Mouse (Mus musculus) adrenal gland, adult 18-20 months (tissue): ENCODE measurements around the gene Otud4. TPM values are rescaled to one million over a fixed set of nuclear protein-coding genes. Genes with fewer than 3 reads are reported as not detected.
A peak's percentile ranks its signal among the peaks of the same experiment; 100 is the strongest.
"Not testable (repeated sequence)": the region's sequence is repeated elsewhere in the genome, so short reads cannot be mapped to it uniquely, and the experiment has no call there.

ENCODE experiments used
- DNase-seq, 2 experiments: peaks; one replicate each; pipeline ENCODE4 v3.0.0; 2021 to 2022; ENCODE audit warnings: low spot score in 2 of 2
- long read RNA-seq, 2 experiments: library from polyadenylated mRNA; stranded (forward); transcript quantifications; one replicate each; pipeline ENCODE4 v2.0.0; 2021
- total RNA-seq, 2 experiments: library from RNA; stranded (reverse); gene quantifications; 1 replicate in 1 of 2; 2 replicates in 1 of 2; pipeline ENCODE4 v1.2.3; 2021

Otud4 gene
- total RNA-seq = 10 to 100 TPM; 37.6 to 46.8 TPM
- long read RNA-seq, experiment 1, partial matches to known transcripts = 1 of 1 reads
- long read RNA-seq, experiment 1, other reads (novel, unspliced or antisense) = 0 of 1 reads
- long read RNA-seq, experiment 2, full-length matches to known transcripts = 2 of 12 reads
- long read RNA-seq, experiment 2, partial matches to known transcripts = 4 of 12 reads
- long read RNA-seq, experiment 2, other reads (novel, unspliced or antisense) = 6 of 12 reads

GRCm38 (mm10) chr8:79639586-79640451 lies at the start of gene Otud4:
Gene Otud4 (plus strand): TSS chr8:79639618.
- DNase-seq = peak; percentile 65 to 66

DNA sequence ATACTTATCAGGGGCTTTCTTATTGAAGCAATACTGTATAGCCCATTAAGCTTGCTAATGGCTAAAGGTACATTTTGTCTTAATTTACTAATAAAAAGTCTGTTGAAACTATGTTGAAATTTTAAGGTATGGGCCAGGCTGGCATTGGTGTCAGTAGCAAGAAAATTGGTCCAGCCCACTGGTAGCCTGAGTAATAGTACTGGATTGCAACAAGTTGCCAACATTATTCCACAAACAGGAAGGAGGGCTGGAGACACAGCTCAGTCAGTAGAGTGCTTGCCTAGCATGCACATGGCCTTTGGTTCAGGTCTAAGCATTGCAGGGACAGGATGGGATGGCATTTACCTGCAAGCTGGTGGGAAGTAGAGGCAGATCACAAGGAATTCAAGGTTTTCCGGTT lies 38.5 kb upstream of the Otud4 start:
- DNase-seq = no peak

DNA sequence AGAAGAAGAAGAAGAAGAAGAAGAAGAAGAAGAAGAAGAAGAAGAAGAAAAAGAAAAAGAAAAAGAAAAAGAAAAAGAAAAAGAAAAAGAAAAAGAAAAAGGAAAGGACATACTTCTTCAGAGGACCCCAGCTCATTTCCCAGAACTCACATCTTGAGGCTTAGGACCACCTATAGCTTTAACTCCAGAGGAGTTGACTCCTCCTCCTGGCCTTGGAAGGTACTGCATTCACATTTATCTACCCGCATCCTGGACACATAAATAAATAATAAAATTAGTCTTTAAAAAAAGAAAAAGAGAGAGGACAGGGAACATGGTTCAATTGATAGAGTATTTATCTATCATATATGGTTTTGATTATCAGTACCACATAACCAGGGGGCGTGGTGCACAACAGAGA lies 36.2 kb upstream of the Otud4 start:
- not testable (repeated sequence) for DNase-seq

DNA sequence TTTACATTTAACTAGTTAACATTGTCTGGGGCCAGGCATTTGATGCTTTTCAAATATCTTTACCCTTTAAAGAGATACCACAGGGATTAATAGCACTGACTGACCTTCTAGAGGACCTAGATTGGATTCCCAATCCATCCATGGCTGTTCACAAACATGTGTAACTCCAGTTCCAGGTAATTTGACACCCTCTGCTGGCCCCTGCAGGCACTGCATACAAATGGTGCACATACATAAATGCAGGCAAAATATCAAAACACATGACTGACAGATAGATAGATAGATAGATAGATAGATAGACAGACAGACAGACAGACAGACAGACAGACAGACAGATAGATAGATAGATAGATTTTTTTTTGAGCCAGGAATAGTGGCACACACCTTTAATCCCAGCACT lies 33.2 kb upstream of the Otud4 start:
- DNase-seq = no peak

- DNase-seq = no peak
Measured at GRCm38 (mm10) chr8:79606751-79607300, 32.6 kb upstream of the Otud4 start.

- DNase-seq = no peak
Measured at GRCm38 (mm10) chr8:79608701-79609100, 30.7 kb upstream of the Otud4 start.

- DNase-seq = no peak
Measured at GRCm38 (mm10) chr8:79610268-79610667, 29.1 kb upstream of the Otud4 start.

- no peak for DNase-seq
Measured at GRCm38 (mm10) chr8:79612298-79612697, 27.1 kb upstream of the Otud4 start.

DNA sequence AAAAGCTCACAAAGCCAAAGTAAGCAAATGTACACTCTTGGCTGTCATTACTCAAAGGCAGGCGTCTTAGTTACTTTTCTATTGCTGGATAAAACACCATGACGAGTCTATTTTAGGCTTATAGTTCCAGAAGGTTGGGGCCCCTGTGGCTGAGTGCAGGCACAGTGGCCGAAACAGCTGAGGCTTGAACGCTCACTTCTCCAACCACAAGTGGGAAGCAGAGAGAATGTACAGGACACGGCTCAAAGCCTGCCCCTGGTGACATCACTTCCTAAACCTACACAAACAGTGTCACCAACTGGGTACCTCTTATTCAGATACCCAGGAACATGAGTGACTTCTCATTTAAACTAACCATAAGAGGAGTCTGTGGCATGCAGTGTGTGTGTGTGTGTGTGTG lies 26.5 kb upstream of the Otud4 start:
- no peak for DNase-seq

DNA sequence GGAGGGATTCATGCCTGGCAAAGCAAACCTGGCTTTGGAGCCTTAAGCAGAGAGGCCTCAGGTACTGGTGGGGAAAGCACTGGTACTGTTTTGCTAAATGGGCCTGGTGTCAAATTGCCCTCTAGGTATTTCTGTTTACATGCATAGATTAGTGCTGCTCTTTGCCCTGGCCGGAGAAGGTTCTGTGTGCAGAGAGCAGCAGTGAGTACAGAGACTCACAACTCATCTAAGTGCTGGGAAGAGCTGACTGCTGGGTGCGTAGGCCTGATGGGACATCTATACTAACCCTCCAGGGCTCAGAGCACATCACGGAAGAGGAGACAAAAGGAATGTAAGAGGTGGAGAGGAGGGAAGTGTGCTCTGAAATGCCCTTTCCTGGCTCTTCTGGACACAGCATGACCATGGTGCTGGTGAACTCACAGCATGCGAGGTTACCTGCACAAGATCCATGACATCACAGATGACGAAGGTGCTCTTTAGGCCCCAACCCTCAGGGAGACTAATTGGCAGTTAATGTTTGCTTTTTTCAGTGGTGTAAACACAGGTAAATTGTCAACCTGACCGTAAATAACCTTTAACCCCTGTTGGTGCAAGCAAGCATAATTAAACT lies 23.6 kb upstream of the Otud4 start:
- no peak for DNase-seq

- no peak for DNase-seq
Measured at GRCm38 (mm10) chr8:79618906-79619305, 20.5 kb upstream of the Otud4 start.

- no peak for DNase-seq
Measured at GRCm38 (mm10) chr8:79619353-79619752, 20.1 kb upstream of the Otud4 start.

DNA sequence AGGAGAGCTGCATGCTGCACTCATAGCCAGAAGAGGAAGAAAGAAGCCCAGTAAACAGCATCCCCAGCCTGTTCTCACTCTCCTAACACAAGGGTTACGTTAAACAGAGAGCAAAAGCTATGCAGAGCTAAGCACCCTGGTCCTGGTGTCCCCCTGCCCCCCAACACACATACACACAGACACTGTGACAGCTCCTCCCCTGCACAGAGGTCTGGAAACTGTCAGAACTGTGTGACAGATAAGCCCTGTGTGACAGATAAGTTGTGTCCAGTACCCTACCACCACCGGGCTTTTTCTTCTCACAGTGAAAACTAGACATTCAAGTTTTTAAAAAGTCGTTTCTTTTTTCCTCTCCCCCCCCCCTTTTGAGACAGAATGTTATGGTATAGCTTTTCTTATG lies 19.4 kb upstream of the Otud4 start:
- no peak for DNase-seq

DNA sequence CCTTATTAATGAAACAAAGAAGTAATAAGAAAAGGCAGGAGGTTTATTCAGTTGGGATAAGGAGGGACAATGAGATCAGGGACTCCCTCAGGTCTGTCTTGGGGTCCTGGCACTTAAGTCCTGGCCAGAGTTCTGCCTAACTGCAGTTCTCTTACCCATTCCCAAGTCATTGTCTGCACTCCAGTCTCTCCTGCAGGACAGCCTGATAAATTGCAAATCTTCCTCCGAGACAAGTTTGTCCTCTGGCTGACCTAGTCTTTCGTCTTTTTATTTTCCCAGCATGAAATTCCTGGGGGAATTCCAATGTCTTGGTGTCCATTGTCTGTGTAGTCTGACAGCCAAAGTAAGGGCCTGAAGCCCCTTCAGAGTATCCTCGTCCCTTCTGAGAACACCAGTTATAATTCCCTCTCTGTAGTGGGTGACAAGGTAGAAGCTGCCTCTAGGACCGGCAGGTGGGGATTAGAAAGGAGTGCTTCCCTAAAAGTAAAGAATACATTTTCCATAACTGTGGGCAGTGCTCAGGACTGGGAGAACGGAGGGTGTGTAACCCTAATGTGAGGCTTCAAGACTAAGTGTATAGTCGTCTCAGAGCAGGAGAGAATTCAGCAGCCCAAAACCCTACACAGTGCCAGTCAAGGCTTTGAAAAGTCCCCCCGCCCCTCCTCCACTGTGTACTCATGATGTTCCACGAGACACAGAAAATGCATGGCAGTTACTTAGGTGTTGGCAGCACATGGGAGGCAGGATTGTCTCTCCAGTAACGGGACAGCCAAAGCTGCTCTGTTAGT lies 18.7 kb upstream of the Otud4 start:
- DNase-seq = no peak

DNA sequence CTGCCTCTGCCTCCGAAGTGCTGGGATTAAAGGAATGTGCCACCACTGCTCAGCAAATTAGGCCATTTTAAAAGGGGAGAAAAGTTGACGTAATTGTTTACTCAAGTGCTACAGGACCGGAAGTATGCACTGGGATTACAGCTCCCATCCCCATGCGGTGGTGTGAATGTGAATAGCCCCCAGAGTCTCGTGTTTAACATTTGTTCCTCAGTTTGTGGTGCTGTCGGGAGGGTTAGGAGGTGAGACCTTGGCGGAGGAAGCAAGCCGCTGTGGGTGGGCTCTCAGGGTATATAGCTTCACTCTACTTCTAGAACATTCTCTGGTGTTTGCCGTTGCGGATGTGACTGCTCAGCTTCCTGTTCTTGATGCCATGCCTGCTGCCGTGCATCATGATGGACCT lies 17.1 kb upstream of the Otud4 start:
- no peak for DNase-seq

- DNase-seq = no peak
Measured at GRCm38 (mm10) chr8:79623351-79623750, 16.1 kb upstream of the Otud4 start.

GRCm38 (mm10) chr8:79624416-79624815 lies 15.0 kb upstream of the Otud4 start:
- no peak for DNase-seq

DNA sequence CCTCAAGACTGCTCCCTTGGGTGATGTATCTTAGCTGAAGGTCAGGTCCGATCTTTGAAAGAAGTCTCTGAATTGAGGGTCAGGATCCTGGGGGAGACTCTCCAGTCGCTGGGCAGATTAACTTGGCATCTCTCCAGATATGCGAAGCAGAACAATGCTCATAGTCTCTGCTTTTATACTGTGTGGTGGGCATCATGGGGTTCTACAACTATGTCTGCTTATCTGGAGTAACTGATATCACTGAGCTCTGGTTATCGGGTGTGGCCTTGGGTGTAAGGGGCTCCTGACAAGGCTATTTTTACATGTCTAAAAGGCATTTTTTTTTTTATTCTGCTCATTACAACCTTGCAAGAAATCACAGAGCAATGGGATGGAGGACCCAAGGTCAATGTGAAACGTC lies 13.2 kb upstream of the Otud4 start:
- no peak for DNase-seq

GRCm38 (mm10) chr8:79635491-79635890 lies 3.9 kb upstream of the Otud4 start:
- DNase-seq = no peak

GRCm38 (mm10) chr8:79636151-79636550 lies 3.3 kb upstream of the Otud4 start:
- no peak for DNase-seq

DNA sequence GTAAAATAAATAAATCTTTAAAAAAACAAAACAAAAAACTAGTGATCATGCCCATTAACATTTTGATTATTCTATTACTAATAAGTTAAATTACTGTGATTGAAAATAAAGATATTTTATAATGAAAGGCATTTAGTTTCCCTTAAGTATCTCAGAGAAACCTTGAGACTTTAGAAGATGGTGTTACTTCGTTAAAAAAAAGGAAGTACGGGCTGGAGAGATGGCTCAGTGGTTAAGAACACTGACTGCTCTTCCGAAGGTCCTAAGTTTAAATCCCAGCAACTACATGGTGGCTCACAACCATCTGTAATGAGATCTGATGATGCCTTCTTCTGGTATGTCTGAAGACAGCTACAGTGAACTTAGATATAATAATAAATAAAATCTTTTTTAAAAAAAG lies 2.2 kb upstream of the Otud4 start:
- DNase-seq = no peak
